In the genomic region with DNA sequence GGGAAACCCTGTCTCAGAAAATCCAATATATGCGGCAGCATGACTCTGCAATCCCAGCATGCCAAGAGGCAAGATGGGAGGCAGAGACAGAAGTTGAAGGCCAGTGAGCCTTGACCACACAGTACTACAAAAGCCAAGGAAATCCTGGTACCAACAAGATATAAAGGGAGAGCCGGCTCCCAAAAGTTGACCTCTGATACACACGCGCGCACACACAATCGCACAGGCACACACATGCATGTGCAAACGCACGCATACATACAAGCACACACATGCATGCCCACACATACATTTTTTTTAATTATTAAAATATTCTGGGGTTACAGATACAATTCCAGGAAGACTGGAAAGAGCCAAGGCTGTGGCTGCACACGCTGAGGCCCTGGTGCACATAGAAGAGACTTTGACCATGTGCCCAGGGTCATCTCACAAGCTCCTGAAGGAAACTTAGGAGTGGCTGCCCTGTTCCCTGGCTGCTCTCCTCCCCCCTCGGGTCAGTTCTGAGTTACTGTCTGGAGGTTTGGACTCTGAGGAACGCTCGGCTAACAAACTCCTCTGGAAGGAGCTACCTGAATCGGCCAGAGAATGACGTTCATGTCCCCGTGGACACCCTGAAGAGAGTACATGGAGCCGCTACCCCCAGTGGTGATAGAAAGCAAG, we compare ENCODE assay signal across 21 mouse cellular contexts. TPM values are rescaled to one million over a fixed set of nuclear protein-coding genes. Genes with fewer than 3 reads are reported as not detected.
DNase-seq lines count a peak whose midpoint lies in the region; ATAC-seq and TF ChIP-seq lines count a peak whose summit lies in the region.
"Had no signal": no experiment of that assay in that cellular context is flagged by ENCODE, and none has a peak within 500 bp of the region (broad histone marks: within the 10 kb centered on the region; RNA-seq: fewer than 3 reads in every experiment).

No protein-coding gene starts in this region.

- peak; percentile 43 for DNase-seq in ovary, adult 18-20 months (ENCODE audit: low spot score)
- no peak for DNase-seq in ovary, postnatal 14 days (ENCODE audit: low spot score)
- peak; percentile 92 for DNase-seq in kidney, adult 2 months
- DNase-seq in kidney, postnatal 10 days = peak; percentile 47
- no peak for DNase-seq in forebrain, embryonic 10.5 days (ENCODE audit: extremely low spot score, low spot score)
- DNase-seq in limb, embryonic 10.5 days (ENCODE audit: low spot score) = no peak
- DNase-seq: adrenal gland, adult 8-10 months; cerebellum, postnatal 10 days; heart, postnatal 36 days; liver, embryonic 13.5 days; lung, postnatal 4 days; spleen, adult 18-20 months; thymus, adult 18-20 months; thymus, postnatal 4 days had no signal

- H3K9ac ChIP-seq in liver, embryonic 12.5 days = no peak overlapping the region
- H3K9ac ChIP-seq: forebrain, embryonic 12.5 days; heart, embryonic 13.5 days; hindbrain, embryonic 15.5 days; limb, embryonic 12.5 days; liver, embryonic 13.5 days; lung, embryonic 15.5 days had no signal

- H3K4me1 ChIP-seq in kidney, adult 2 months (ENCODE audit: control insufficient read depth, insufficient read depth, low read length) = peaks cover 14% of the 10 kb centered on the region
- H3K4me1 ChIP-seq in forebrain, embryonic 10.5 days = no peaks in the 10 kb centered on the region
- peaks cover 15% of the 10 kb centered on the region for H3K4me1 ChIP-seq in liver, embryonic 12.5 days
- peaks cover 10% of the 10 kb centered on the region; the same call in 1 of the 2 replicates for H3K4me1 ChIP-seq in limb, embryonic 10.5 days
- H3K4me1 ChIP-seq: forebrain, embryonic 12.5 days had no signal

- no peak overlapping the region for H3K4me3 ChIP-seq in kidney, adult 2 months (ENCODE audit: insufficient read depth, low read depth, low read length)
- H3K4me3 ChIP-seq in forebrain, embryonic 10.5 days = no peak overlapping the region
- H3K4me3 ChIP-seq in liver, embryonic 12.5 days = no peak overlapping the region
- H3K4me3 ChIP-seq in limb, embryonic 10.5 days = no peak overlapping the region
- H3K4me3 ChIP-seq: forebrain, embryonic 12.5 days; heart, embryonic 13.5 days; hindbrain, embryonic 15.5 days; limb, embryonic 12.5 days; liver, embryonic 13.5 days; lung, embryonic 15.5 days had no signal

- H3K27me3 ChIP-seq in kidney, adult 2 months (replicated peaks; ENCODE audit: control insufficient read depth, insufficient read depth, low read length) = no peaks in the 10 kb centered on the region
- H3K27me3 ChIP-seq in forebrain, embryonic 10.5 days (ENCODE audit: poor library complexity, severe bottlenecking) = no peaks in the 10 kb centered on the region
- no peaks in the 10 kb centered on the region for H3K27me3 ChIP-seq in liver, embryonic 12.5 days (replicated peaks)
- H3K27me3 ChIP-seq in limb, embryonic 10.5 days (ENCODE audit: low read depth, poor library complexity, severe bottlenecking) = no peaks in the 10 kb centered on the region
- H3K27me3 ChIP-seq: forebrain, embryonic 12.5 days; heart, embryonic 13.5 days; hindbrain, embryonic 15.5 days; limb, embryonic 12.5 days; liver, embryonic 13.5 days; lung, embryonic 15.5 days; Patski had no signal

- WGBS in kidney, adult 2 months = 69% methylated on average over 16 of the region's 16 CpGs
- 92% methylated on average over 16 of the region's 16 CpGs for WGBS in forebrain, embryonic 10.5 days
- 86% methylated on average over 16 of the region's 16 CpGs for WGBS in liver, embryonic 12.5 days (ENCODE audit: insufficient replicate concordance)
- 93% methylated on average over 16 of the region's 16 CpGs for WGBS in limb, embryonic 10.5 days

- no peak for ATAC-seq in liver, embryonic 12.5 days
- ATAC-seq: Patski had no signal

- peak overlapping the region; percentile 40 for H3K27ac ChIP-seq in kidney, adult 2 months (ENCODE audit: insufficient read depth, low read depth, low read length)
- H3K27ac ChIP-seq in forebrain, embryonic 10.5 days = no peak overlapping the region
- H3K27ac ChIP-seq in liver, embryonic 12.5 days = no peak overlapping the region
- H3K27ac ChIP-seq in limb, embryonic 10.5 days = no peak overlapping the region
- H3K27ac ChIP-seq: forebrain, embryonic 12.5 days; heart, embryonic 13.5 days; hindbrain, embryonic 15.5 days; limb, embryonic 12.5 days; liver, embryonic 13.5 days; lung, embryonic 15.5 days had no signal

- no peak for TF ChIP-seq POLR2A in kidney, adult 2 months (IDR thresholded peaks at IDR 0.05; ENCODE audit: low read depth, low read length)

- no peak overlapping the region for H3K4me2 ChIP-seq in liver, embryonic 12.5 days
- H3K4me2 ChIP-seq: forebrain, embryonic 12.5 days; heart, embryonic 13.5 days; hindbrain, embryonic 15.5 days; limb, embryonic 12.5 days; liver, embryonic 13.5 days; lung, embryonic 15.5 days had no signal

- no peak for TF ChIP-seq CTCF in kidney, adult 2 months (conservative IDR thresholded peaks at IDR 0.05; ENCODE audit: insufficient read depth, insufficient read length, low read depth, low read length)

- H3K9me3 ChIP-seq in forebrain, embryonic 10.5 days = no peaks in the 10 kb centered on the region
- no peaks in the 10 kb centered on the region for H3K9me3 ChIP-seq in liver, embryonic 12.5 days (replicated peaks)
- no peaks in the 10 kb centered on the region for H3K9me3 ChIP-seq in limb, embryonic 10.5 days (replicated peaks)
- H3K9me3 ChIP-seq: forebrain, embryonic 12.5 days; heart, embryonic 13.5 days; hindbrain, embryonic 15.5 days; limb, embryonic 12.5 days; liver, embryonic 13.5 days; lung, embryonic 15.5 days had no signal

- H3K36me3 ChIP-seq in kidney, adult 2 months (ENCODE audit: control insufficient read depth, insufficient read depth, low read length) = no peaks in the 10 kb centered on the region
- H3K36me3 ChIP-seq in forebrain, embryonic 10.5 days (replicated peaks) = no peaks in the 10 kb centered on the region
- no peaks in the 10 kb centered on the region for H3K36me3 ChIP-seq in liver, embryonic 12.5 days
- H3K36me3 ChIP-seq in limb, embryonic 10.5 days = no peaks in the 10 kb centered on the region
- H3K36me3 ChIP-seq: forebrain, embryonic 12.5 days; heart, embryonic 13.5 days; hindbrain, embryonic 15.5 days; limb, embryonic 12.5 days; liver, embryonic 13.5 days; lung, embryonic 15.5 days had no signal

RNA-seq across cellular contexts. Expression of a gene that starts 12.4 kb away (rescaled TPM):
- polyA plus RNA-seq in kidney, adult 2 months (2012; rRNA removed) = 41.0 and 42.9 TPM in 2 replicates
- polyA plus RNA-seq in forebrain, embryonic 10.5 days (2016; fragmentation: Nextera tagmentation; extraction: Ambion mirVana) = 6.3 and 7.7 TPM in 2 replicates
- 16.5 and 17.2 TPM in 2 replicates for polyA plus RNA-seq in liver, embryonic 12.5 days (2016; fragmentation: Nextera tagmentation; extraction: Ambion mirVana)
- polyA plus RNA-seq in limb, embryonic 10.5 days (2016; fragmentation: Nextera tagmentation; extraction: Ambion mirVana) = 12.6 and 20.4 TPM in 2 replicates

RNA-seq across cellular contexts. Expression of a gene that starts 34.2 kb away (rescaled TPM):
- polyA plus RNA-seq in kidney, adult 2 months (2012; rRNA removed) = 23.1 and 25.6 TPM in 2 replicates
- polyA plus RNA-seq in forebrain, embryonic 10.5 days (2016; fragmentation: Nextera tagmentation; extraction: Ambion mirVana) = 99.5 TPM in 2 replicates
- 63.7 and 68.9 TPM in 2 replicates for polyA plus RNA-seq in liver, embryonic 12.5 days (2016; fragmentation: Nextera tagmentation; extraction: Ambion mirVana)
- polyA plus RNA-seq in limb, embryonic 10.5 days (2016; fragmentation: Nextera tagmentation; extraction: Ambion mirVana) = 110 and 113 TPM in 2 replicates

RNA-seq across cellular contexts. Expression of a gene that starts 45.6 kb away (rescaled TPM):
- 44.0 and 46.3 TPM in 2 replicates for polyA plus RNA-seq in kidney, adult 2 months (2012; rRNA removed)
- polyA plus RNA-seq in forebrain, embryonic 10.5 days (2016; fragmentation: Nextera tagmentation; extraction: Ambion mirVana) = 56.8 and 57.9 TPM in 2 replicates
- polyA plus RNA-seq in liver, embryonic 12.5 days (2016; fragmentation: Nextera tagmentation; extraction: Ambion mirVana) = 37.9 and 39.0 TPM in 2 replicates
- 55.9 and 116 TPM in 2 replicates for polyA plus RNA-seq in limb, embryonic 10.5 days (2016; fragmentation: Nextera tagmentation; extraction: Ambion mirVana)

Comparison
In these comparisons a context has a peak if more than half of its experiments do, and no peak if none do; other contexts are left out.
1. DNase-seq: peak in ovary, adult 18-20 months (single experiment), kidney, adult 2 months (single experiment) and kidney, postnatal 10 days (single experiment); none in ovary, postnatal 14 days (single experiment), forebrain, embryonic 10.5 days (single experiment) and limb, embryonic 10.5 days (single experiment).